Mouse (Mus musculus) layer of hippocampus, adult 18-20 months (tissue): ENCODE data around the gene Dock8. TPM values are rescaled to one million over a fixed set of nuclear protein-coding genes. Genes with fewer than 3 reads are reported as not detected.

Experiments
- DNase-seq, 2 experiments: peaks; one replicate each; pipeline ENCODE4 v3.0.0; 2022; ENCODE audit warnings: low spot score in 2 of 2
- total RNA-seq, 2 experiments: library from RNA; stranded (reverse); gene quantifications; 2 replicates each; pipeline ENCODE4 v1.2.3; 2021

Dock8 gene
- total RNA-seq, 2 experiments from 2014 or later, result 4.7 to 5.1 TPM

DNA sequence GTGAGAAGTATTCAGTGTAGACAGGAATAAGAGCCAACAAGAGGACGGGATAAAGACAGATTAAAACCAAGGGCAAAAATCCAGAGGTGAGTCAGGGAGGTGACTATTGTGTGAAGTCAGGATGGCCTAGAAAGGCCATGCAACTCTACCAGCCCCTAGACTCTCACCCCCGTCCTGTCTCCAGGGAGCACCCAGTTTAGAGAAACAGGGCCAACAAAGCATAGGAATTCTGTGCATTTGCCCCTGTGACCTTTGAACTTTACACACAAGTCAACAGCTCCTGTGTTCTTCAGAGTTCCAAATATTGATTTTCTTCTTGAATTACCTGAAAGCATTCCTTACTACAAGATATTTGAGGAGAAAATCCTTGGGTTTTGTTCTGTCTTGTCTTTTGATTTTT, 117.6 kb downstream of the Dock8 start:
- no peak for DNase-seq

- peak in 1 of 2 experiments; percentile 15 for DNase-seq
Measured at GRCm38 (mm10) chr19:25122417-25122816, 123.1 kb downstream of the Dock8 start.

DNA sequence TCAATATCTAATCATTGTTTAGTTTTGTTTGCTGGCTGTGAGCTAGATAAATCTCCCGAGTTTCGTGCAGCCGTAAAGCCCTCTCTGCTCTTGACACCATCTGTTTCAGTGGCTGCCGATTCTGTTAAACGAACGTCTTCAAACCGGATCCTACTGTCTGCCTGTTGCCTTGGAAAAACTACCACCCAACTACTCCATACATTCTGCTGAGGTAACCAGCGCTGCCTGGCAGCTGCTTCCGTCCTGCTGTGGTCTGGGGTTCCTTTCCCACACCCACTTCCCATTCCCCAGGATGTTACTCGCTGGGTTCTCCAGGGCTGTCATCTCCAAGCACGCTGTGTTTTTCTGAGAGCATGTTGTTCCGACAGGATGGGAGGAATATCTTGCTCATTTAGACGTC, 123.7 kb downstream of the Dock8 start:
- peak in 1 of 2 experiments; percentile 35 for DNase-seq

GRCm38 (mm10) chr19:25123461-25123860, 124.1 kb downstream of the Dock8 start:
- DNase-seq, result no peak

GRCm38 (mm10) chr19:25132322-25132721, 133.0 kb downstream of the Dock8 start:
- peak in 1 of 2 experiments; percentile 57 for DNase-seq

- DNase-seq, result no peak
Measured at GRCm38 (mm10) chr19:25133959-25134358, 134.6 kb downstream of the Dock8 start.

- DNase-seq, result no peak
Measured at GRCm38 (mm10) chr19:25136171-25136570, 136.8 kb downstream of the Dock8 start.

DNA sequence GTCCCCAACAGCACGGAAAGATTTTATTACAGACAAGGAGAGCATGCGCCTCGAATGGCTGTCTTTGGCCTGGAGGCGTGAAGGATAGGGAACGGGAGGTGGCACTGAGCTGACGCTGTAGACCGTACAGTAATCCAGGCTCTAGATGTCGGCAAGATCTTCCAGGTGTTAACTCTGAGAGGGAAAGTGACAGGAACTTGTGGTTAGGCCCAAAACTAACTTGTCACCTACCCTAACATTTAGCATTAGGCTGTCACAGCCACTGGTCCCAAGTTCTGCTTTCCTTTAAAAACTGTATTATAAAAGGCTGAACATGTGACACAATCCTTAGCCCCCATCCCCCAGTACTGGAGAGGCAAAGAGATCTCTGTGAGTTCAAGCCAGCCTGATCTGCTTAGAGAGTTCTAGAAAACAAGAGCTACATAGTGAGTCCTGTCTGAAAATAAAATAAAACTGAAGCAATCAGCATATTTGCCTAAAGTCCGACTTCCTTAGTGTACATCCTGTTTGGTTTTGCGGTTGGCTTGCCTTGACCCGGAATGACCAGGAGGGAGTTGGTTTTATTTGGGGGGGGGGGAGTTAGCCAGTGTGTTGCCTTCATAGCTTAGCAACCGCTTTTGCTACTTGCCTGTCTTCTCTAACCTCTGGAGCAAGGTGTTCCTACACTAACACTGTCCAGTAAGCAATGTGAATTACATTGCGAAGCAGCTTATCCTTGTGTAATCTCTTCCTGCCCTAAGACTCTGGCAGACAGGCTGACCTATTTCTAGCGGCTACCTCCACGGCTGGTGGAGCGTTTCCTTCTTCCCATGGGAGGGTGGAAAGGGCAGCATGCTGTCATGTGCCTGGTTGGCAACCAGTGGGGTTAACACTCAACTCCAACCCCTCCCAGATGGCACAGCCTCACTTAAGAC, 138.8 kb downstream of the Dock8 start:
- no peak for DNase-seq

GRCm38 (mm10) chr19:25144110-25145028, 145.0 kb downstream of the Dock8 start:
- peak; percentile 19 to 56 for DNase-seq

GRCm38 (mm10) chr19:25145116-25145515, 145.8 kb downstream of the Dock8 start:
- DNase-seq, result no peak

- DNase-seq, result no peak
Measured at GRCm38 (mm10) chr19:25146122-25146521, 146.8 kb downstream of the Dock8 start.

DNA sequence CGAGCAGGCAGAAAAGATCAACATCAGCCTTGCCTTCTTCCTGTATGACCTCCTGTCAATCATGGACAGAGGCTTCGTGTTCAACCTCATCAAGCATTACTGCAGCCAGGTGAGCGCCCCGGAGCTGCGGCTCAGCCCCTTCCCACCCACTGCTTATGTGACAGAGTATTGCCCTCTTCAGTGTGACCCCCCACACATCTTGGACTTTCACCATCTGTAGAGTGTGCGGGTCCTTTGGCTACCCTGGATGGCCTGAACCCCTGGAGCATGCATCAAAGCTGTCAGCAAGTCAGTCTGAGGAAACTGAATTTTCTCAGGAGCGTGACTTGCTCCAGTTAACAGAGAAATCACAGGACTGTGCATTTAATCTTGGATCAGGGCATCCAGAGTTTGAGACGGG, 150.5 kb downstream of the Dock8 start:
- DNase-seq, result no peak

DNA sequence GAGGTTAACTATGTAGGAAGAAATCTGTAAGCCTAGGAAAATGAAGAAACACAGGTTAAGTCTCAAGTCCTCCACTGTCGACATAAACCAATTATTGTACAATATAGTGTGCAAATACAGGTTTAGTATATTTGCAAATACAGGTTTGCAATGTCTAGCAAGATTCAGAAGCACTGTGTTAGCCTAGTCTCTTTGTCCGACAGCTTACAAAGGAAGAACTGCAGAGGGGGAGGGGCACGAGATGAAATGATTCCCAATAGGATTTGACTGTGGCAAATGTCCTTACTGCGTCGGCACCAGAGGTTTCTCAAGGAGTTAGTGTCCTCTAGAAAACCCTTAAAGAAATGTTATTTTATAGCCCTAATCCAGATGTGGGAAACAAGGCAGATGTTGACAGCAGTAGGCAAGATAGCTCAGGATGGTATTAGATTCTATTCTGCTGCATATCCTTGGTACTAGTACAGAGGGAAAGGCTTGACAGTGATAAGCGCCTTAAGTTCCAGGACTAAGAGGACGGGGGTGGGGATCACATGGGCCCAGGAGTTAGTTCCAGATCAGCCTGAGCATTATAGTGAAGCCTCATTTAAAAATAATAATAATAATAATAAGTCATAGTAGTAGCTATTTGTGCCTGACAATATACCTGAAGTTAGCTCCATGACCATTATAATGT, 155.3 kb downstream of the Dock8 start:
- DNase-seq, result no peak

DNA sequence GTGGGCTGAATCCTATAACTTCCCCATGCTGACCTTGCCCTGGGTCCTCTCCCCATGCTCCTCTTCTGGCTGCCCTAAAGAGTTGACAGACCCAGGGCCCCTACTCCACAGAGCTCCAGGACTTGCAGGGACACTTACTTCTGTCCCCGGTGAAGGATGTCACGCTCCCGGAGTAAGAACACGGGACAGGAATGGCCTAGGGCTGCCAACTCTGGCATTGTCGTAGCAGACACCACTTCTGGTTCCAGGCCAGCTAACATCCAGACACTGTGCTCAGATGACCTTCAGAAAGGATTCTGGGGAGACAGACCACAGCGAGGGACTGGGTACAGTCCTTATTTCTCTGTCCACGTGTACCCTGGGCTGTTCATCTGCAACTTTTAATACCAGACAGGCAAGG, 155.9 kb downstream of the Dock8 start:
- DNase-seq, result no peak

DNA sequence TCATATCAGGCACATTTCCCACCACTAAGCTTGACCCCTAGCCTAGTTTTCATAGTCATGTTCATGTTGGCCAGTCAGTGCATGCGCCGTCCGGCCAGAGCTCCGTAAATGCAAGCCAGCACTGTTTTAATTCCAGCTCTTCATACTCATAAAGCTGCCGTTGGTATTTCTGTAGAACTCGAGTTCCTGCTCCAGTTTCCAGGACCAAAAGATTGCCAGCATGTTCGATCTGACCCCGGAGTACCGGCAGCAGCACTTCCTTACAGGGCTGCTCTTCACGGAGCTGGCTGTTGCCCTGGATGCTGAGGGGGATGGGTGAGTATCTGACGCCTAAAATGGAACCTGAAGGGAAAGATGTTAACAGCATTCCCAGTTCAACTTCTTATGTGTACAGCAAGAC, 156.4 kb downstream of the Dock8 start:
- no peak for DNase-seq

GRCm38 (mm10) chr19:25162270-25162669, 162.9 kb downstream of the Dock8 start:
- no peak for DNase-seq

- no peak for DNase-seq
Measured at GRCm38 (mm10) chr19:25163426-25163825, 164.1 kb downstream of the Dock8 start.

DNA sequence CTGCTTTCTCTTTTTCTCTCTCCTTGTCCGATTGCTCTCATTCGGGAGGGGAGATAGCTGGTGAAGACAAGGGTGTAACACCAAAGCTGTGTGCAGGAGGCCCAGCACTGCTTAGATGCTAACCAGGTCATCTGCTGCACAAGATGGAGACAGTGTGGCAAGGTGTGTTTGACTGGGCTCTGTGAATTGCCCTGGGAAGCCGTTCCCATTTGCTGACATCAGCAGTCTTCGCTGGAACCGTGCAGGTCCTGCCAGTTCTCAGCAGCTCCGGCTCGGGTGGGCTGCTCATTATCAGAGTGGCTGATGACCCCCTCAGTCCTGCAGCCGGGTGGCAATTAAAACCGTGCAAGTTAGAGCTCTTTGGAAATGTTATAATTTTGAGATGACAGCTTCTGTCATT, 167.1 kb downstream of the Dock8 start:
- no peak for DNase-seq

- no peak for DNase-seq
Measured at GRCm38 (mm10) chr19:25171395-25171794, 172.1 kb downstream of the Dock8 start.

DNA sequence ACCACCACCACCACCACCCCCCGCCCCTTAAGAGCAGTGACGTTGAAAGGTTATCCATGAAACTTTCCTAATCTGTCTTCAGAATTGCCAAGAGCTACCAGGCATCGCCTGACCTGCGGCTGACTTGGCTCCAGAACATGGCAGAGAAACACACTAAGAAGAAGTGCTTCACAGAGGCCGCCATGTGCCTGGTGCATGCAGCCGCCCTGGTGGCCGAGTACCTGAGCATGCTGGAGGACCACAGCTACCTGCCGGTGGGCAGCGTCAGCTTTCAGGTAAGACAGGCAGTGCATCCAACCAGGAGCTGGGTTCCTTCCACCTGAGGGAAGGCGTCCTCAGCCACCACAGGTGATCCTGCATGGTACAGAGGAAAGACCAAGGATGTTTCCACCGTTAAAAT, 177.4 kb downstream of the Dock8 start:
- no peak for DNase-seq

DNA sequence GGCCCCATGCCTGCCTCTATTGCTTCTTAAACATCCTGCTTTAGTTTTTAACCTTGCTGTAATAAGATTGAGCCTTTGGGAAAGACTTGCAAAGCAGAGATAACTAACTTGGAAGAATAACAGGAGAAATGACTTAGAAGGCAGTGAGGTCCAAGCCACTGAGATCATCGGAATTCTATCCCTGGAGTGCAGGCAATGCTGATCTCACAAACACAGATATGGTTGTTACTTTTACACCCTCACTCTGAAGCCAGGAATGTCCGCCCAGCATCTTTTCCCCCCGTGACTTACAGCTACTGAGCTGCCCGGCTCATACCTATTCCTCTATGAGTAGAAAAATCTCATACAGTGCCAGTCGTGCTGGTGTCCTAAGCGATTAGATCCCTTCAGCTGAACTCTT, 180.7 kb downstream of the Dock8 start:
- DNase-seq, result no peak
